Mouse (Mus musculus) stomach, postnatal 0 days (tissue): ENCODE data around the gene Smarcd2. TPM values are rescaled to one million over a fixed set of nuclear protein-coding genes. Genes with fewer than 3 reads are reported as not detected.

Experiments used
- ATAC-seq: fragments of 200-750 bp; cut with Nextera tagmentation; 2 replicates; pipeline ENCODE4 v1.8.0; 2017; ENCODE audit not compliant: low FRiP score, low TSS enrichment
- DNase-seq: peaks from one replicate; pipeline ENCODE4 v3.0.0-alpha.2; 2016; ENCODE audit warnings: low spot score
- H3K27ac ChIP-seq: fragments of 300-500 bp; sonication (generic); replicated peaks from 2 replicates; pipeline ENCODE4 v1.5.1; 2014; ENCODE audit warnings: mild to moderate bottlenecking, control low read depth
- H3K27me3 ChIP-seq: fragments of 300-500 bp; sonication (generic); 2 replicates; pipeline ENCODE4 v1.6.1; 2014; ENCODE audit warnings: low read length; ENCODE audit not compliant: control insufficient read depth, insufficient read depth
- H3K36me3 ChIP-seq: fragments of 300-500 bp; sonication (generic); 2 replicates; pipeline ENCODE4 v1.6.1; 2014; ENCODE audit warnings: low read length, mixed read lengths; ENCODE audit not compliant: control insufficient read depth, insufficient read depth
- H3K4me1 ChIP-seq: fragments of 300-500 bp; sonication (generic); replicated peaks from 2 replicates; pipeline ENCODE4 v1.6.1; 2014; ENCODE audit warnings: antibody characterized with exemption; ENCODE audit not compliant: control insufficient read depth, insufficient read depth
- H3K4me2 ChIP-seq: fragments of 300-500 bp; sonication (generic); replicated peaks from 2 replicates; pipeline ENCODE4 v1.6.1; 2014; ENCODE audit warnings: low read depth, mild to moderate bottlenecking, control low read depth, moderate library complexity
- H3K4me3 ChIP-seq: fragments of 300-500 bp; sonication (generic); 2 replicates; pipeline ENCODE4 v1.5.1; 2014; ENCODE audit warnings: low read depth, low read length, control low read depth
- H3K9ac ChIP-seq: fragments of 300-500 bp; sonication (generic); 2 replicates; pipeline ENCODE4 v1.6.1; 2014; ENCODE audit warnings: mild to moderate bottlenecking, low read length, control low read depth, mixed read lengths
- H3K9me3 ChIP-seq: fragments of 300-500 bp; sonication (generic); 2 replicates; pipeline ENCODE4 v1.6.1; 2016; ENCODE audit warnings: low read length; ENCODE audit not compliant: control insufficient read depth
- CTCF ChIP-seq: IDR thresholded peaks from 2 replicates; pipeline ENCODE4 v1.5.1; 2016; ENCODE audit warnings: antibody characterized with exemption, low read depth, mild to moderate bottlenecking, moderate library complexity
- EP300 ChIP-seq: optimal IDR thresholded peaks from 2 replicates; pipeline ENCODE3; 2016; ENCODE audit warnings: antibody characterized with exemption
- WGBS: fragments of 180-500 bp; shearing (Covaris S2); extraction: QIAGEN DNeasy Blood & Tissue Kit; methylation state at CpG from one replicate; pipeline ENCODE4 v1.1.7; 2014; 5-methylcytosine and 5-hydroxymethylcytosine counted together
- polyA plus RNA-seq: library from polyadenylated mRNA; unstranded; fragments of >200 nt; fragmentation: Nextera tagmentation; extraction: Ambion mirVana; gene quantifications from 2 replicates; pipeline ENCODE4 v1.2.1, GENCODE M21; 2015

The Smarcd2 gene
- 43.5 and 47.6 TPM in 2 replicates for polyA plus RNA-seq

GRCm38 (mm10) chr11:106272644-106273310 lies at the start of gene Smarcd2:
Gene Smarcd2, minus strand, starts transcription at chr11:106272972.
- peak within 1 kb of the TSS; percentile 98 for H3K4me3 ChIP-seq
- peak within 1 kb of the TSS; percentile 99 for H3K9ac ChIP-seq
- no peaks in the 10 kb centered on the region for H3K9me3 ChIP-seq
- ATAC-seq (peak; percentile 94), DNase-seq (peak; percentile 100)
- H3K4me2 ChIP-seq, result peak within 1 kb of the TSS; percentile 72
- H3K4me1 ChIP-seq, result peaks cover 22% of the 10 kb centered on the region
- TF ChIP-seq EP300 (peak; percentile 86), CTCF (no peak)
- no peaks in the 10 kb centered on the region for H3K36me3 ChIP-seq
- under 1% methylated on average over 71 of the region's 72 CpGs for WGBS
- H3K27me3 ChIP-seq, result no peaks in the 10 kb centered on the region
- H3K27ac ChIP-seq, result peak within 1 kb of the TSS; percentile 99

DNA sequence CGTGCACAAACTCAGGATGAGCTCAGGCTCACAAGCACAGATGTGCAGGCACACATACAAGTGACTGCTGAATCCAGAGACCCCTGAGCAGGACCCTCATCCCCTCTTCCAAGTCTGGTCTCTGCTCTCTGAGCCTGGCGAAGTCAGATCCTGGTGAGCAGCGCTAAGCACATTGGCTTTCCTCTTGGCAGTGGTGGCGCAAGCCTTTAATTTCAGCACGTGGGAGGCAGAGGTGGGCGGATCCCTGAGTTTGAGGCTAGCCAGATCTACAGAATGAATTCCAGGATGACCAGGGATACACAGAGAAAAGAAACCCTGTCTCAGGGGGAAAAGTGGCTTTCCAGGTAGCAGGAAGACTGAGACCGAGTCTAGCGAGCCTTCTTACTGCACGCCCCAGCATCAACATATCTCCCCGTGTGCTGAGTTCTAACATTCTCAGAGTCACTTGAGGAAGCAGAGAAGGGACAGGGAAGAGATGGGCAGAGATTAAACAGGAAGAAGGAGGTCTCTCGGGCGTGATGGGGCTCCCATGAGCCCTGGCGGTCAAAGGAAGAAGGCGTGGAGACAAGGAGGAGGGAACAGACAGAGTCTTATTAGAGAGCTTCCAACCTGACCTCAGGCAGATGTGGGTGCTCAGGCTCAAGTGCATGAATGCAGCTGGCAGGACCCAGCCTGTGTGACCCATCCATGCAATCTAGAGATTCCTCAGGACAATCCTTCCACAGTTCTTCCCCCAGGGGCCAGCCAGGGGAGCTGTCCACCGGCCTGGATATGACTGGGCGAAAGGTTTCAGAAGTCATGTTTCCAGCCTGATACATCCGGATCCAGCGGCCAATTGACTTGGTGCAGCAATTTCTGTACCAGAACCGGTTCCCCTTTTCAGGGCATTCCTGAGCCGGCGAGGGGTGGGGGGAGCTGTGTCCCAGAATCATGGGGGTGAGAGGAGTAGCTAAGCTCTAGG lies 45.9 kb upstream of the Smarcd2 start:
- H3K4me2 ChIP-seq, result no peak overlapping the region

GRCm38 (mm10) chr11:106317801-106318200 lies 45.0 kb upstream of the Smarcd2 start:
- TF ChIP-seq CTCF, result no peak
- no peak for TF ChIP-seq EP300
- no peak overlapping the region for H3K9ac ChIP-seq
- no peak for ATAC-seq
- no peak overlapping the region for H3K4me2 ChIP-seq
- H3K27ac ChIP-seq, result no peak overlapping the region
- H3K27me3 ChIP-seq, result no peaks in the 10 kb centered on the region
- no peak for DNase-seq
- 67% methylated on average over 7 of the region's 7 CpGs for WGBS
- H3K4me3 ChIP-seq, result no peak overlapping the region
- H3K4me1 ChIP-seq, result no peaks in the 10 kb centered on the region
- no peaks in the 10 kb centered on the region for H3K9me3 ChIP-seq
- no peaks in the 10 kb centered on the region for H3K36me3 ChIP-seq

More for the DNA sequence above, 45.9 kb upstream of the Smarcd2 start:
- TF ChIP-seq EP300 (no peak), CTCF (no peak)
- ATAC-seq, result no peak
- H3K9ac ChIP-seq, result no peak overlapping the region
- no peaks in the 10 kb centered on the region for H3K27me3 ChIP-seq
- no peaks in the 10 kb centered on the region for H3K36me3 ChIP-seq
- DNase-seq, result no peak
- no peak overlapping the region for H3K4me3 ChIP-seq
- no peaks in the 10 kb centered on the region for H3K4me1 ChIP-seq
- H3K27ac ChIP-seq, result no peak overlapping the region
- no peaks in the 10 kb centered on the region for H3K9me3 ChIP-seq
- 60% methylated on average over 21 of the region's 21 CpGs for WGBS

- Histone ChIP-seq H3K27ac (no peak overlapping the region), H3K4me1 (no peaks in the 10 kb centered on the region), H3K4me2 (no peak overlapping the region), H3K9me3 (no peaks in the 10 kb centered on the region), H3K4me3 (no peak overlapping the region), H3K36me3 (no peaks in the 10 kb centered on the region), H3K9ac (no peak overlapping the region), H3K27me3 (no peaks in the 10 kb centered on the region)
- WGBS, result 86% methylated on average over 1 of the region's 1 CpGs
- no peak for ATAC-seq
- no peak for TF ChIP-seq CTCF
- TF ChIP-seq EP300, result no peak
- DNase-seq, result no peak
Measured at GRCm38 (mm10) chr11:106316416-106316815, 43.6 kb upstream of the Smarcd2 start.

DNA sequence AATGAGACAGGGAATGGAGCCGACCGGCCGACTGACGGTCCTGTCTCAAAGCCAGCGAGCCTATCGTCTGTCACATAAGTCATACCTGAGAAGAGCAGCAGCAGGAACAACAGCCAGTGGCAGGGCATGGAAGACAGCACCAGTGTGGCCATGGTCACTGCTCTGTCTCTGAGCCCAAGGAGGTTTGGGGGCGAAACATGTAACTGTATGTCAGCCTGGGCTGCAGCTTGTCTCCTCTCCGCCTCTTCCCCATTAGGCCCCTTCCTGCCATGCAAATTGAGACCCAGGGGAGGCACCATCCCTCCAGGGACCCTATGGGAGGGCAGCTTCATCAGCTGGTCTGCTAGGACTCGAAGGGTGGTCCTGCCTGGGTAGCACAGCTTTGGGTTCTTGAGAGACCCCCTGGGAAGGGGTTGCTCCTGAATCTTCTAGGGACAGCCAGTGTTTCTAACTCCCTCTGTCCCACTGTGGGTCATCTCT lies 41.6 kb upstream of the Smarcd2 start, which contains the start of gene Cd79b:
Gene Cd79b (minus strand): TSS at position 430 of the 480 bp plus-strand sequence.
- no peak within 1 kb of the TSS for H3K4me2 ChIP-seq
- H3K36me3 ChIP-seq, result no peaks in the 10 kb centered on the region
- no peaks in the 10 kb centered on the region for H3K4me1 ChIP-seq
- no peaks in the 10 kb centered on the region for H3K27me3 ChIP-seq
- H3K9me3 ChIP-seq, result no peaks in the 10 kb centered on the region
- whole genome bisulfite sequencing, result 51% methylated on average over 9 of the region's 9 CpGs
- no peak within 1 kb of the TSS for H3K9ac ChIP-seq
- no peak within 1 kb of the TSS for H3K4me3 ChIP-seq
- ATAC-seq (no peak), DNase-seq (no peak)
- no peak within 1 kb of the TSS for H3K27ac ChIP-seq
- TF ChIP-seq EP300, result no peak
- TF ChIP-seq CTCF, result no peak

GRCm38 (mm10) chr11:106313533-106313932 lies 40.8 kb upstream of the Smarcd2 start:
- H3K4me2 ChIP-seq, result no peak overlapping the region
- WGBS, result 44% methylated on average over 5 of the region's 5 CpGs
- no peaks in the 10 kb centered on the region for H3K9me3 ChIP-seq
- ATAC-seq (peak; percentile 18; the same call in 1 of the 2 replicates), DNase-seq (no peak)
- H3K27me3 ChIP-seq, result no peaks in the 10 kb centered on the region
- no peak overlapping the region for H3K4me3 ChIP-seq
- no peaks in the 10 kb centered on the region for H3K36me3 ChIP-seq
- no peak overlapping the region for H3K9ac ChIP-seq
- no peak for TF ChIP-seq EP300
- no peak for TF ChIP-seq CTCF
- no peaks in the 10 kb centered on the region for H3K4me1 ChIP-seq
- H3K27ac ChIP-seq, result no peak overlapping the region
